Mouse (Mus musculus): Measurements from ENCODE around the gene Abcd1. TPM values are rescaled to one million over a fixed set of nuclear protein-coding genes. Genes with fewer than 3 reads are reported as not detected.

Abcd1 gene
- total RNA-seq (2023): 32.2 TPM

DNA sequence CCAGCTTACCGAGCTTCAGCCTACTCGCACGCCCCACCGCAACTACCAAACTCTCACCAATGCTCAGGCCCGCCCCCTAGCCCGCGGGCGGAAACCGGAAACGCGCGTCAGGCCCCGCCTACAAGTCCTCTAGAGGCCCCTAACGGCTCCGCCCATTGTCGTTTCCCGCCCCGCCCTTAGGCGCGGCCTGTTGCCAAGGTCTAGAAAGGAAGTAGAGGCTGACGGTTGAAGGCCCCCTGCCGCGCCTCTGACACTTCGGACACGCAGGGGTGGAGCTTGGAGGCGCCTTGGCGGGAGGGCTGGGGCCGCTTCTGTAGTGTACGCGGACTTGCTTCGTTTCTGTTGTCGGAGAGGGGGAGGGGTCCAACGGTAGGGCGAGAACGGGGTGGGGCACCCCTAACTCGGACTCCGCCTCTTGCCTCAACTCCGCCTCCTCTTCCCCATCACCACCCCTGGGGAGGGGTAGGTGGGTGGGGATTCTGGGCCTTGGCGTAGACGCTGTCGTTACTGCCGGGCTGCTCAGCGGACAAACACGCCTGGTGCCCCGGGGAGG lies at the start of gene Abcd1, which contains the start of gene Bcap31:
Gene Abcd1, plus strand, starts transcription at position 489 of the 553 bp plus-strand sequence.
Gene Bcap31, minus strand, starts transcription at position 67 of the 553 bp plus-strand sequence.

DNA sequence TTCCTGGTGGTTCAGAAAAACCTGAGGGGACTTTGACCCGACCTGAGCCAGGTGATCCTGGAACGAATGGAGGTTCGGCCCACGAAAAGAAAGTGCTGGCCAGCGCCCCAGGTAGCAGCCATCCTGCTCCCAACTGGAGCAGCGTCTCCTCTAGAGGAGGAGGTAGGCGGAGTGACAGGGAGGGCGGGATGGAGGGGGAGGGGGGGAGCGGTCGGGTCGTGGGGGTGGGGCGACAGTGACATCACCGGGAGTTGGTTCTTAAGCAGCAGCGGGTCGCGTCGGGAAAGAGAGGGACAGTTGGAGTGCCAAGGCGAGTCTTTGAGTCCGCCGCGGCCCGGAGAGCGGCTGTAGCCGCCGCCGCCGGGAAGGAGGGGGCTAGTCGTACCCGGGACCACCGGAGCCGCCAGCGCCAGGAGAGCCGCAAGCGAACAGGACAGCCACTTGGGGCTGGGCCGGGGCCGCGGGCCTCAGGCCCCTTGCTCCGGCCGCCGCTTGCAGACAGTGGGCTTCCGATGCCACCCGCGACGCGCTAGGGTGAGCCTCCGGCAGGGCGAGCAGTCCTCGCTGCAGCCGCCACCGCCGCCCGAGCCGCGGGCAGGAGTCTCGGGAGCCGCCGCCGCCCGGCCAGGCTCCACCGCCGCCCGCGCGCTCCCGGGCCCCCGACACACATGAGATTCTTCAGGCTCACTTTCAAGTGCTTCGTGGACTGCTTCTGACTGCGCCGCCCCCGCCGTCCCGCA lies 43.3 kb upstream of the Abcd1 start, which contains the start of gene Slc6a8:
Gene Slc6a8, plus strand, starts transcription at position 272 of the 740 bp plus-strand sequence.

DNA sequence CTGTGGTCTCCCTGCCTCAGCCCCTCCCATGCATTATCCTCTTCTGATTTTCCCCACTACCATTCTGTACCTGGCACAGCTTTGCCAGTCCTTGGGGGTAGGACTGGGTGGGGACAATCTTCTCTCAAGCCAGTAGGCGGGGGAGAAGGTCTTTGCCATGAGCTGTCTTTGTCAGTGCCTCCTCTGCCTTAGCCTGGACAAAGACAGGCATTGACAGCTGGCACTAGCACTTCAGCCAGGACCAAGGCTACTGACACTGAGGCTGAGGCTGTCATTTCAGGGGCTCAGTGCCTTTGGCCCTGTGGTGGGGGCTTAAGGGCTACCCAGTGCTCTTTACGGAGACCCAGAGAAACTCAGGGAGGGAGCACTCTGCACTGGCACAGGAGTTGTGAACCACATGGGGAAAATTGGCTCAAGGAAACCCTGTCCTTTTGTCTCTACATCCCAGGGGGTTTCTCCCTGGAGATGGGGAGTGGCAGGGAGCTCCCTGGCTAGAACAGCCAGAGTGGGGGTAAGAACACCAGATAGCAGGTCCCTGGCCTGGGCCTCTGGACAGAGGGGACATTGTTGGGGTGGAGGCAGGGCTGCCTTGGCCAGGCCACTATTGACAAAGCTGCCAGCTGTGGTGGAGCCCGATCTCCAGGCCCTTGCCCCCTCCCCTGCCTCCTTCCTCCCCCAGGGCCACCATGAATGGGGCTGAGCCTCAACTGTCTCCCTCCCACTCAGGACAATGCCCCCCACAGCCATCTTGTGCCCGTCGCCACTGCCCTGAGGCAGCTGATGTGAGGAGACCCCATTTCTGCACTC lies 40.1 kb downstream of the Abcd1 start, which contains the start of gene Plxnb3:
Gene Plxnb3, plus strand, starts transcription at position 757 of the 807 bp plus-strand sequence.

DNA sequence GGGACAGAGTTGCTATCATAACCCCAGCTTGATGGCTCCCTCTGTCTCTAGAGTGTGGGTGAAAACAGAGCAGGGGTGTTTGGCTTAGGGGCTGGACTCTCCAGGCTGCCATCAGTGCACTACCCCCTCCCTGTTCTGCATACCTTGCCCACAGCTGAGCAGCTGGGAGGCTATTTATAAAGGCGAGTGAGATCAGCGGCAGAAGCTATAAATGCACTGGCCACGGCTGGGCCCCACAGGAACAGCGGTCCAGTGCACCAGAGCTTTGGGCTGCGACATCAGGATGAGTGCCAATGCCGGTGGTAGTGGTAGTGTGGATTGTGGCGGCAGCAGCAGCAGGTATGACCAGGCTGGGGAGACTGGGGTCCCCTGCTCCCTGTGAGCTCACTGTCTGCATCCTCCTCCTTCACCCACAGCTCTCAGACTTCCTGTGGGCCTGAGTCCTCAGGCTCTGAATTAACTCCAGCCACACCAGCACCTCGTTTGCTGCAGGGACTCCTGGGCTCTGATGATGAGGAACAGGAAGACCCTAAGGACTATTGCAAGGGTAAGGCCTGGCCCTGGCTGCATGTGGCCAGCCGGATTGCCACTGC lies 57.9 kb downstream of the Abcd1 start, which contains the start of gene Srpk3:
Gene Srpk3, plus strand, starts transcription at position 238 of the 593 bp plus-strand sequence.

DNA sequence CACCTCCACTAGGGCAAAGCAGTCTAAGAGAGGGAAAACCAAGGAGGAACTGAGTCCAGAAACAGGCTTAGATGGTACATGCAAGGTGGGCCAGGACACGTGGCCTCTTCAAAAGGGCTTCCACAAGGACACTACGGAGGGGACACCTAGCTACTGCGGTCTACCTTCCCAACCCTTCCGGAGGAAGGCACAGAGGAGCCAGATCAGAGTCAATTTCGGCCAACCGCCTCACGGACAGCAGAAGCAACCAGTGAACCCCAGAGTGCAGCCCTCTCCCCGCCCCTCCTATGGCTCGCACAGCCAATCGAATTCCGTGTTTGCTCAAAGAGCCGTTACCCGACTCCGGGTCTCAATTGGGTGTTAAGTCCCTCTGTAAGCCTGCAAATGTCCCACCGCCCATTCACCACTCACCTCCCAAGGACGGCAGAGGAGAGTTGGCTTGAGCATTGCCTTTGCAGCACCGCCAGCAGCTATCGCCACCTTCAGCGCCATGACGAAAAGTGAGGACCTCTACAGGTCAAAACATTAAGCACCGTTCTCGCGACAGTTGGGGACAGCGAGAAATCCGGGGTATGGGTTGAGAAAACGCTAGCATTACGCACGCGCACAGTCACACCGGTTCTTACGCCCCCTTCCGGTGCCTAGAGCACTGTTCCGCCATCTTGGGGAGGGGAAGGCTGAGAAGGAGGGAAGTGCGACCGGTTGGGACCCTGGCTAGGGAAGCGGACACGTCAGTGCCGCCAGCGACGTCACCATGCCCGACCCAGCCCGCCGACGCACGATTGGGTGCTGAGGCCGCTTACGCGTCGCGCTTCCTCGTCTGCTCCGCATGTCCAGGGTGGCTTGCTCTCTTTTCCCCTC lies 70.2 kb downstream of the Abcd1 start, which contains the start of the genes Idh3g and Ssr4:
Gene Idh3g, minus strand, starts transcription at position 534 of the 861 bp plus-strand sequence.
Gene Ssr4, plus strand, starts transcription at position 665 of the 861 bp plus-strand sequence.

Other genes with a start within 250 kb of the Abcd1 start
- gene Bgn, start 233.0 kb upstream of the Abcd1 start, total RNA-seq (2023): 1.1 TPM
- gene Atp2b3, start 213.5 kb upstream of the Abcd1 start, total RNA-seq (2023): not detected
- 0.21 TPM for gene Dusp9, start 77.2 kb upstream of the Abcd1 start, total RNA-seq (2023)
- 0.79 TPM for gene Pnck, start 56.5 kb upstream of the Abcd1 start, total RNA-seq (2023)
- 0.29 TPM for gene Slc6a8, start 43.4 kb upstream of the Abcd1 start, total RNA-seq (2023)
- 94.2 TPM for gene Bcap31, start 422 bp upstream of the Abcd1 start, total RNA-seq (2023)
- not detected for gene Plxnb3, start 40.5 kb downstream of the Abcd1 start, total RNA-seq (2023)
- 9.1 TPM for gene Srpk3, start 57.8 kb downstream of the Abcd1 start, total RNA-seq (2023)
- 139 TPM for gene Idh3g, start 70.3 kb downstream of the Abcd1 start, total RNA-seq (2023)
- gene Ssr4, start 70.4 kb downstream of the Abcd1 start, total RNA-seq (2023): 109 TPM
- 1.1 TPM for gene Pdzd4, start 108.4 kb downstream of the Abcd1 start, total RNA-seq (2023)
- not detected for gene Avpr2, start 175.5 kb downstream of the Abcd1 start, total RNA-seq (2023)
- 61.1 TPM for gene L1cam, start 179.5 kb downstream of the Abcd1 start, total RNA-seq (2023)
- 268 TPM for gene Arhgap4, start 205.3 kb downstream of the Abcd1 start, total RNA-seq (2023)
- 61.7 TPM for gene Naa10, start 205.3 kb downstream of the Abcd1 start, total RNA-seq (2023)
- 4.7 TPM for gene Renbp, start 214.3 kb downstream of the Abcd1 start, total RNA-seq (2023)
- gene Hcfc1, start 249.8 kb downstream of the Abcd1 start, total RNA-seq (2023): 85.9 TPM